Mouse (Mus musculus) spleen, adult 2 months (tissue): Measurements from ENCODE around the gene Mrgpre.

Experiments used
- CTCF ChIP-seq: fragments of 200-500 bp; IDR thresholded peaks from 2 replicates; pipeline ENCODE4 v1.5.1; 2011; ENCODE audit warnings: mild to moderate bottlenecking, inconsistent platforms; ENCODE audit not compliant: insufficient read depth, insufficient read length, insufficient replicate concordance; ENCODE audit errors: extremely low read depth
- POLR2A ChIP-seq: fragments of 200-500 bp; IDR thresholded peaks from 2 replicates; pipeline ENCODE4 v1.6.1; 2011; ENCODE audit warnings: low read depth, low read length, inconsistent platforms

- TF ChIP-seq CTCF (no peak), POLR2A (no peak)
Observed at GRCm38 (mm10) chr7:143752606-143753005, 31.7 kb downstream of the Mrgpre start.
